Mouse (Mus musculus) E14TG2a.4 (cell line): ENCODE data around the gene Wfdc12.

Source experiments
- CTCF ChIP-seq: conservative IDR thresholded peaks from 2 replicates; pipeline ENCODE4 v1.5.1; 2014; ENCODE audit warnings: low read length
- POU5F1 ChIP-seq: IDR thresholded peaks from 2 replicates; pipeline ENCODE4 v1.6.1; 2014; ENCODE audit warnings: low read length, borderline replicate concordance

DNA sequence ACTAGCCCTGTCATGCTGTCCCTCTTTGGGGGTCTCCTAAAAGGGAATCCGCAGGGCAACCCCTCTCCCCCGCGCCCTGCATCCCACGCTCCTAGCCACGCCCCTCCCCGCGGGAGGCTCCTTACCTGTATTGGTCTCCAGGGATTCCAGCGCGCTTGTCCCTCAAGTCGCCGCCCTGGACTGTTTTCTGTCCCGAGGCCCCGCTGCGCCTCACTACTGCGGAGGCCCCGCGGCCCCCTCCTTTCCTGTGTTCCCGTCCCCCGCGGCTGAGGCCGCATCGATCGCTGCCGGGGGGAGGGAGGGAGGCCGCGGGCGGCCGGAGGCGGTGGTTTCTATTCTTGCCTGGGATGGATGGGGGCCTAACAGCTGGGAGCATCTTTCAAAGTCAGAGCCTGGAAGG is 19.5 kb downstream of the Wfdc12 start, which contains the start of gene Kcns1:
- TF ChIP-seq CTCF (no peak), POU5F1 (no peak)
